Mouse (Mus musculus) embryonic facial prominence, embryonic 12.5 days (tissue): ENCODE measurements around the gene Hist1h1c. TPM values are rescaled to one million over a fixed set of nuclear protein-coding genes. Genes with fewer than 3 reads are reported as not detected.

Experiments
- ATAC-seq: fragments of 200-750 bp; cut with Nextera tagmentation; 2 replicates; pipeline ENCODE4 v1.8.0; 2017; ENCODE audit not compliant: insufficient number of reproducible peaks, insufficient read depth, low FRiP score, low TSS enrichment
- H3K27ac ChIP-seq: fragments of 300-500 bp; sonication (generic); 2 replicates; pipeline ENCODE4 v1.5.1; 2016; ENCODE audit warnings: mild to moderate bottlenecking
- H3K27me3 ChIP-seq: fragments of 300-500 bp; sonication (generic); 2 replicates; pipeline ENCODE4 v1.6.1; 2016; ENCODE audit warnings: mild to moderate bottlenecking, moderate library complexity
- H3K36me3 ChIP-seq: fragments of 300-500 bp; sonication (generic); 2 replicates; pipeline ENCODE4 v1.6.1; 2016; ENCODE audit warnings: mild to moderate bottlenecking
- H3K4me1 ChIP-seq: fragments of 300-500 bp; sonication (generic); 2 replicates; pipeline ENCODE4 v1.6.1; 2016
- H3K4me2 ChIP-seq: fragments of 300-500 bp; sonication (generic); replicated peaks from 2 replicates; pipeline ENCODE4 v1.6.1; 2016; ENCODE audit warnings: mild to moderate bottlenecking, moderate library complexity
- H3K4me3 ChIP-seq: fragments of 300-500 bp; sonication (generic); 2 replicates; pipeline ENCODE4 v1.5.1; 2016; ENCODE audit warnings: mild to moderate bottlenecking
- H3K9ac ChIP-seq: fragments of 300-500 bp; sonication (generic); 2 replicates; pipeline ENCODE4 v1.6.1; 2016; ENCODE audit warnings: mild to moderate bottlenecking, moderate library complexity
- H3K9me3 ChIP-seq: fragments of 300-500 bp; sonication (generic); 2 replicates; pipeline ENCODE4 v1.6.1; 2016; ENCODE audit warnings: mild to moderate bottlenecking, moderate library complexity
- WGBS: fragments of 180-500 bp; shearing (Covaris S2); methylation state at CpG from one replicate; pipeline ENCODE4 v1.1.7; 2016; 5-methylcytosine and 5-hydroxymethylcytosine counted together
- polyA plus RNA-seq: library from polyadenylated mRNA; unstranded; fragments of >200 nt; fragmentation: Nextera tagmentation; extraction: Ambion mirVana; gene quantifications from 2 replicates; pipeline ENCODE4 v1.2.1, GENCODE M21; 2016

Gene Hist1h1c
- 20.5 and 22.8 TPM in 2 replicates for polyA plus RNA-seq

DNA sequence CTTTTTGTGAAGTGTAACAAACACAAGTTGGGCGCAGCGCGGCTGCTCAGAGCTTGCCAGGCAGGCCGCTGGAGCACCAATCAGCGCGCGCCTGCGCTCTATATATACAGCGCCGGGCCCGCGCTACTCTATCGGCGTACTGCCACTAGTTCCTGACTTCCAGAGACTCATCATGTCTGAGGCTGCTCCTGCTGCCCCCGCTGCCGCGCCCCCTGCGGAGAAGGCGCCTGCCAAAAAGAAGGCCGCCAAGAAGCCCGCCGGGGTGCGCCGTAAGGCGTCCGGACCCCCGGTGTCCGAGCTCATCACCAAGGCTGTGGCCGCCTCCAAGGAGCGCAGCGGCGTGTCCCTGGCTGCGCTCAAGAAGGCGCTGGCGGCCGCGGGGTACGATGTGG, at the start of gene Hist1h1c:
TSS of gene Hist1h1c (plus strand) at position 132 of the 392 bp plus-strand sequence.
- peak within 1 kb of the TSS; percentile 62 for H3K4me3 ChIP-seq
- no peaks in the 10 kb centered on the region for H3K27me3 ChIP-seq
- peak within 1 kb of the TSS; percentile 99 for H3K27ac ChIP-seq
- peak; percentile 92 for ATAC-seq
- H3K9ac ChIP-seq: peak within 1 kb of the TSS; percentile 83
- WGBS: under 1% methylated on average over 38 of the region's 38 CpGs
- H3K36me3 ChIP-seq: no peaks in the 10 kb centered on the region
- H3K9me3 ChIP-seq: no peaks in the 10 kb centered on the region
- peaks cover 8% of the 10 kb centered on the region; the same call in 1 of the 2 replicates for H3K4me1 ChIP-seq
- H3K4me2 ChIP-seq: peak within 1 kb of the TSS; percentile 92

DNA sequence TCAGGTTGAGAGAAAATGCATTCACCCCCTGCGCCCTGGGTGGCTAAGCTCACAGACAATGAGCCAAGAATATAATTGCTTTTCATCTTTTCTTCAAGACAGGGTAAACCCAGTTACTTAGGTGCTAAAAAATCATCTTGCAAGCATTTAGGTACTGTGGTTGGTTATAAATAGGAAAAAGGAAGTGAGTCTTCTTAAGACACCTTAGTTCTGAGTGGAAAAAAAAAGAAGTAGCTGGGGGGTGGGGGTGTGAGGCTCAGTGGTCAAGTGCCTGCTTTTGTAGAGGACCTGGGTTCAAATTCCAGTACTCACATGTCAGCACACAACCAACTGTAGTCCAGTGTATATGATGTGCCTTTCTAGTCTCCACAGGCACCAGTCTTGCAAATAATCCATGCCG, 49.7 kb upstream of the Hist1h1c start:
- 0 out of 2 replicates have a peak, but pooled peaks cover 5% of the 10 kb centered on the region for H3K4me1 ChIP-seq
- H3K9ac ChIP-seq: no peak overlapping the region
- no peaks in the 10 kb centered on the region for H3K36me3 ChIP-seq
- ATAC-seq: no peak
- no peaks in the 10 kb centered on the region for H3K9me3 ChIP-seq
- no peak overlapping the region for H3K4me2 ChIP-seq
- 90% methylated on average over 2 of the region's 2 CpGs for WGBS
- no peak overlapping the region for H3K4me3 ChIP-seq
- no peaks in the 10 kb centered on the region for H3K27me3 ChIP-seq
- no peak overlapping the region for H3K27ac ChIP-seq

DNA sequence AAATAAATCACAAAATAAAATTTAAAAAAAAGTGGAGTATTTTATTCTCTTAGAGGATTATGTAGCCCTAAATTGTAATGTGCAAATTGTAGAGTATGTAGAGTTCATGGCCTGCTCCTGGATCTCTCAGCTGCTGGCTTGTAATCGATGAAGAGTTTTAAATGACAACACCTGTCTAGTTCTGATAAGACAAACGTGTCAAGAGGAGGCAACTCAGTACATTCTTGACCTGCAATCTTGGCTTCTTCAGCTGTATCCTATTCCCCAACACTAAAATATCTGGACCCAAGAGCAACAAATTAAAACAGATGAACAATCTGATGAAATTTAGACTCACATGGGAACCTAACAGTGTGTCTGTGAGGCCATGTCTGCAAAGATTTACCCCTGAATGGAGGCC, 49.1 kb upstream of the Hist1h1c start:
- Histone ChIP-seq H3K4me1 (0 out of 2 replicates have a peak, but pooled peaks cover 5% of the 10 kb centered on the region), H3K4me2 (no peak overlapping the region), H3K36me3 (no peaks in the 10 kb centered on the region), H3K4me3 (no peak overlapping the region), H3K9ac (no peak overlapping the region), H3K27ac (no peak overlapping the region), H3K9me3 (no peaks in the 10 kb centered on the region), H3K27me3 (no peaks in the 10 kb centered on the region)
- WGBS: 63% methylated on average over 2 of the region's 2 CpGs
- no peak for ATAC-seq

DNA sequence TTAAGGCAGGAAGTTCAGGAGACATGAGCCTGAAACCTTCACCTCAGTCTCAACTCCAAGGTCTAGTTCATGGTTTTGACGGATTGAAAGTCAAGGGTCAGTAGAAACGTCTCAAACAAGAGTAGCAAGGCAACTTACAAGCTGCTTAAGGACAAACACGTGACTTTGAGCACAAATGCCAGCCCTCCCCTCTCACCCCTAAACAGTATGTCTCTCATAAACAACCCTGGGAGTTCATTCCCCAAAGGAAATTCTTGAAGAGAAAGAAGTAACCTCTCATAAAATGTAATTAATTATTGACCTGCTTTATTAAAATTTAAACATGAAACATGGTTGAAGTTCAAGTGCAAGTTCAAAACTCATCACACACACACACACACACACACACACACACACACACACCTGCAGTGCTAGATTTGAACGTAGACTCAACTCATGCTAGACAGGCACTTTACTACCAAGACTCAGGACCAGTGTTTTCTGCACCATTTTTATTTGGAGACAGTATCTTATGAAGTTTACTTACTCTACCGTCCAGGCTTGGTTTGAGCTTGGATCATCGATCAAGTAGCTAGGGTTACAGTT, 44.7 kb upstream of the Hist1h1c start:
- Histone ChIP-seq H3K27ac (no peak overlapping the region), H3K4me1 (peaks cover 3% of the 10 kb centered on the region; the same call in 1 of the 2 replicates), H3K4me3 (no peak overlapping the region), H3K9me3 (no peaks in the 10 kb centered on the region), H3K4me2 (no peak overlapping the region), H3K36me3 (no peaks in the 10 kb centered on the region), H3K27me3 (no peaks in the 10 kb centered on the region), H3K9ac (no peak overlapping the region)
- no peak for ATAC-seq
- 78% methylated on average over 6 of the region's 6 CpGs for WGBS

DNA sequence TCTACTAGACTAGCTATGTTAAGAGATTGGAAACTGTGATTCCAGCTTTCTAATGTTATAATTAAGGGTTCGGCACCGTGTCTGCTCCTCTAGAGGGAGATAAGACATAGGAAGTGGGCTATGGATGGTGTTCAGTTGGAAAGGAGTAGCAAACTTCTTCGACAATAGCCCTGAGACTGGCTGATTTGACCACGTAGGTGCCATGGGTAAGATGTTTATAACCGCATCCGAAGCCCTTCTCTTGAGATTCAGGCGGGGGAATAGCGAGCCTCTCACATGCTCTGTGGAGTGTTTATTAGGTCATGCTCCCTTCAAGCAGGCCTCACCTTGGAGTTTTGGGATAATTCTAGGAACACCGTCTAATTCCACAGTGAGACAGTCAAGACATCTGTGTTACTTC, 43.7 kb upstream of the Hist1h1c start:
- WGBS: 93% methylated on average over 9 of the region's 9 CpGs
- ATAC-seq: no peak
- H3K27ac ChIP-seq: no peak overlapping the region

DNA sequence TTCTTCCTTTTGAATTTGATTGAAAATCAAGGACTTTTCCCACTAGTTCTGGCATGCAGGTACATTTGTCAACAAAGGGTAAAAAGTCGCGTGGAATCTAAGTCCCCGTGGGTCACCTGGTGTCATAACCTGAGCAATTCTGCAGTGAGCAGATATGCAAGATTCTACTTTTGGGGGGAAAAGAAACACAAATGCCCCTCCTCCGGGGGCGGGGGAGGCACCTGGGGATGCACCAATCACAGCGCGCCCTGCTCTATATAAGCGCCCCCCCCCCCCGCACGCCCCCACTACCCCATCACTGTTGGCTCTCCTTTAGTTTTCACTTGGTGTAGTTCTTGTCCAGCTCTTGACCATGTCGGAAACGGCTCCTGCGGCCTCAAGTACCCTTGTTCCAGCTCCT, 43.1 kb upstream of the Hist1h1c start, which contains the start of gene Hist1h1t:
TSS of gene Hist1h1t (plus strand) at position 301 of the 400 bp plus-strand sequence.
- H3K36me3 ChIP-seq: no peaks in the 10 kb centered on the region
- no peak for ATAC-seq
- WGBS: 48% methylated on average over 12 of the region's 13 CpGs
- peaks cover 7% of the 10 kb centered on the region; the same call in 1 of the 2 replicates for H3K4me1 ChIP-seq
- no peak within 1 kb of the TSS for H3K4me2 ChIP-seq
- H3K9ac ChIP-seq: no peak within 1 kb of the TSS
- H3K9me3 ChIP-seq: no peaks in the 10 kb centered on the region
- H3K27ac ChIP-seq: peak within 1 kb of the TSS; percentile 47
- no peaks in the 10 kb centered on the region for H3K27me3 ChIP-seq
- H3K4me3 ChIP-seq: no peak within 1 kb of the TSS

More for the DNA sequence above, 43.7 kb upstream of the Hist1h1c start:
- H3K9ac ChIP-seq: no peak overlapping the region
- H3K9me3 ChIP-seq: no peaks in the 10 kb centered on the region
- H3K4me3 ChIP-seq: no peak overlapping the region
- no peaks in the 10 kb centered on the region for H3K36me3 ChIP-seq
- H3K27me3 ChIP-seq: no peaks in the 10 kb centered on the region
- no peak overlapping the region for H3K4me2 ChIP-seq
- peaks cover 7% of the 10 kb centered on the region; the same call in 1 of the 2 replicates for H3K4me1 ChIP-seq

DNA sequence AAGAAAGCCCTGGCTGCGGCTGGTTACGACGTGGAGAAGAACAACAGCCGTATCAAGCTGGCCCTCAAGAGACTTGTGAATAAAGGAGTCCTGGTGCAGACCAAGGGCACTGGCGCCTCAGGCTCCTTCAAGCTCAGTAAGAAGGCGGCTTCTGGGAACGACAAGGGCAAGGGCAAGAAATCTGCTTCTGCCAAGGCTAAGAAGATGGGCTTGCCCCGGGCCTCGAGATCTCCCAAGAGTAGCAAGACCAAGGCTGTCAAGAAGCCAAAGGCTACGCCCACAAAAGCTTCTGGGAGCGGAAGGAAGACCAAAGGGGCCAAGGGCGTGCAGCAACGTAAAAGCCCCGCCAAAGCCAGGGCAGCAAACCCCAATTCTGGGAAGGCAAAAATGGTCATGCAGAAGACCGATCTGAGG, 42.5 kb upstream of the Hist1h1c start:
- Histone ChIP-seq H3K4me1 (peaks cover 7% of the 10 kb centered on the region; the same call in 1 of the 2 replicates), H3K27me3 (no peaks in the 10 kb centered on the region), H3K27ac (peak overlapping the region; percentile 47), H3K9ac (no peak overlapping the region), H3K4me2 (no peak overlapping the region), H3K4me3 (no peak overlapping the region), H3K36me3 (no peaks in the 10 kb centered on the region), H3K9me3 (no peaks in the 10 kb centered on the region)
- 64% methylated on average over 15 of the region's 15 CpGs for WGBS
- ATAC-seq: no peak

DNA sequence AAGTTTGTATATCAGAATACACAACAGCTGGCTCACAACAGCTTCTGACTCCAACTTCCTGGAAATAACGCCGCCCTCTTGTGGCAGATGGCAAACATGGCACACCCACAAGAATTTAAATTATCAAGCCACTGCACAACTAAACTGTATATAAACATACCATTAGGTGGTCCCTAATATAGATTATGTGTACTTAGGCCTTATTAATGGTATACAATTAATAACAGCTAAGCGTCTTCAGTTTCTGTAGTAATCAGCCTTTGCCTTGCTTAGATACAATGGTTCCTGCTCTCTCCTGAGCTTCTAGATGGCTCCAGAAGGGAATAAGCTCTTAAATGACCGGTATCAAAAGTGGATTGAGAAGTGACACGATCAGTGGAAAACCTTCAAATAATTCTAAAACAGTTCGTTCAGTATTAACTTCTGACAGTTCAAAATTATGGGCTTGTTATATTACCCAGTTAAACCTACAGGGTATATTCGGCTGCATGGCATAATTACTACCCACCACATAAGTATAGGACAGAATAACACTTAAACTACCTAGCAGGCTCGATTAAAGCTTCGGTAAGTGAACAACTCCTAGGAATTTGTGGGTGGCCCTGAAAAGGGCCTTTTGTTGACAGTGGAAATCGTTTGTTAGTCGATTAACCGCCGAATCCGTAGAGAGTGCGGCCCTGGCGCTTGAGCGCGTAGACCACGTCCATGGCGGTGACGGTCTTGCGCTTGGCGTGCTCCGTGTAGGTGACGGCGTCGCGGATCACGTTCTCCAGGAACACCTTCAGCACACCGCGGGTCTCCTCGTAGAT, 40.9 kb upstream of the Hist1h1c start:
- Histone ChIP-seq H3K27ac (peak overlapping the region; percentile 92), H3K27me3 (no peaks in the 10 kb centered on the region), H3K4me1 (peaks cover 7% of the 10 kb centered on the region; the same call in 1 of the 2 replicates), H3K9ac (peak overlapping the region; percentile 64), H3K4me2 (peak overlapping the region; percentile 67), H3K4me3 (peak overlapping the region; percentile 45), H3K36me3 (no peaks in the 10 kb centered on the region), H3K9me3 (no peaks in the 10 kb centered on the region)
- WGBS: 2% methylated on average over 32 of the region's 32 CpGs
- peak; percentile 3; the same call in 1 of the 2 replicates for ATAC-seq

DNA sequence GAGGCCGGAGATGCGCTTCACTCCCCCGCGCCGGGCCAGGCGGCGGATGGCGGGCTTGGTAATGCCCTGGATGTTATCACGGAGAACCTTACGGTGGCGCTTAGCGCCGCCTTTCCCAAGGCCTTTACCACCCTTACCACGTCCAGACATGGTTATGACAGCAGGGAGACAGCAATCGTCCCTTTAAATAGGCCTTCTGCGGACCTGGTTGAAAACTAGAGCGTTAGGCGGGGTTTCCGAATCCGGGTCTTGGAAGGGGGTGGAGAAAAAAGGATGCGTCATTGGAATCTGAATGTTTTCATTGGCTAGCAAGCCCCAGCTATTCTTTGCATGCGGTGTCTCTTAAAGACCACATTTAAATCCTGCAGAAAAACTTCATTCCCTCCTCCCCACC, 40.3 kb upstream of the Hist1h1c start, which contains the start of gene Hist1h4c:
TSS of gene Hist1h4c (minus strand) at position 155 of the 394 bp plus-strand sequence.
- H3K27ac ChIP-seq: peak within 1 kb of the TSS; percentile 92
- no peaks in the 10 kb centered on the region for H3K27me3 ChIP-seq
- H3K9me3 ChIP-seq: no peaks in the 10 kb centered on the region
- ATAC-seq: peak; percentile 95
- peaks cover 7% of the 10 kb centered on the region; the same call in 1 of the 2 replicates for H3K4me1 ChIP-seq
- under 1% methylated on average over 22 of the region's 22 CpGs for WGBS
- peak within 1 kb of the TSS; percentile 64 for H3K9ac ChIP-seq
- no peaks in the 10 kb centered on the region for H3K36me3 ChIP-seq
- H3K4me2 ChIP-seq: peak within 1 kb of the TSS; percentile 67
- peak within 1 kb of the TSS; percentile 45 for H3K4me3 ChIP-seq

DNA sequence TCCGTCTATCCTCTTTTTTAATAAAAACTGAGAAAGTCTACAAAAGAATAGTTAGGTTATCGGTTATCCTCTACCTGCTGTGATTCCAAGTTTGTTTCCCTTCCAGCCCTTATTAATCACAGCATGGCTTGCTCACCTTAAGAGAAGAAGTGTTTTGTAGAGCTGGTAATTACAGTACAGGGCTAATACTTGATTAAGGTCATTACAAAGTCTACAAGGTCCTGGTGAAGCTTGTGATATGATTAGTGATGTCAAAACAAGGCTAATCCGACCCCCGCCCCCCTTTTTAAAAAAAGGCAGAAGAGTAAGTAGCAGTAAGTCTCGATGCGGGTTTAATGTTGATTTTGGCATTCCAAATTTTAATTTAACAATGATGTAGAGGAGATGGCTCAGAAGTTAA, 39.6 kb upstream of the Hist1h1c start:
- H3K4me2 ChIP-seq: peak overlapping the region; percentile 32
- H3K4me3 ChIP-seq: no peak overlapping the region

DNA sequence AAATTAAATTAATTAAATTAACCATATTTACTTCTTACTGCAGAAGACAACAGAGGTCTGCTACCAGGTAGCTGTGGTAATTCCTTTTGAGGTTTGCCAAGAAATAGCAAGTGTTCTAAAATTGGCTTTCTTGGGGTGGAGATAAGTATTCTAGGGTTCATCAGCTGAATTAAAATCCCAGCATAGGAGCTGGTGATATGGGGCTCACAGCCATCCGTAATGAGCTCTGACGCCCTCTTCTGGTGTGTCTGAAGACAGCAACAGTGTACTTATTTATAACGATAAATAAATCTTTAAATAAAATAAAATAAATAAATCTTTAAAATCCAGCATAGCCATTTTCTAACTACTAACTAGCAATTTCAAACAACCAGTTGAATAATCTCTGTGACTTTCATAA, 38.8 kb upstream of the Hist1h1c start:
- no peak overlapping the region for H3K27ac ChIP-seq
- H3K27me3 ChIP-seq: no peaks in the 10 kb centered on the region
- no peak for ATAC-seq
- H3K36me3 ChIP-seq: no peaks in the 10 kb centered on the region
- no peak overlapping the region for H3K4me3 ChIP-seq
- WGBS: 70% methylated on average over 3 of the region's 3 CpGs
- H3K9ac ChIP-seq: no peak overlapping the region
- peaks cover 7% of the 10 kb centered on the region; the same call in 1 of the 2 replicates for H3K4me1 ChIP-seq
- no peak overlapping the region for H3K4me2 ChIP-seq
- no peaks in the 10 kb centered on the region for H3K9me3 ChIP-seq

More for the DNA sequence above, 39.6 kb upstream of the Hist1h1c start:
- peak overlapping the region; percentile 90 for H3K27ac ChIP-seq
- H3K9me3 ChIP-seq: no peaks in the 10 kb centered on the region
- no peaks in the 10 kb centered on the region for H3K27me3 ChIP-seq
- H3K36me3 ChIP-seq: no peaks in the 10 kb centered on the region
- no peak overlapping the region for H3K9ac ChIP-seq
- peaks cover 7% of the 10 kb centered on the region; the same call in 1 of the 2 replicates for H3K4me1 ChIP-seq
- WGBS: 51% methylated on average over 6 of the region's 6 CpGs
- ATAC-seq: no peak
